Mouse (Mus musculus) hindbrain, postnatal 0 days (tissue): ENCODE results near the gene Cpa1. TPM values are rescaled to one million over a fixed set of nuclear protein-coding genes. Genes with fewer than 3 reads are reported as not detected.
A peak's percentile ranks its signal among the peaks of the same experiment; 100 is the strongest.

ENCODE experiments used
- ATAC-seq: fragments of 200-750 bp; cut with Nextera tagmentation; 2 replicates; pipeline ENCODE4 v1.8.0; 2017; ENCODE audit warnings: mild to moderate bottlenecking, moderate TSS enrichment, moderate library complexity
- DNase-seq: peaks from one replicate; pipeline ENCODE4 v3.0.0-alpha.2; 2015; ENCODE audit warnings: low spot score
- H3K27ac ChIP-seq: fragments of 300-500 bp; sonication (generic); 2 replicates; pipeline ENCODE4 v1.5.1; 2014; ENCODE audit warnings: mild to moderate bottlenecking
- H3K27me3 ChIP-seq: fragments of 300-500 bp; sonication (generic); 2 replicates; pipeline ENCODE4 v1.6.1; 2014; ENCODE audit warnings: low read length, mixed read lengths; ENCODE audit not compliant: insufficient read depth
- H3K36me3 ChIP-seq: fragments of 300-500 bp; sonication (generic); 2 replicates; pipeline ENCODE4 v1.6.1; 2014; ENCODE audit warnings: low read length, mixed read lengths; ENCODE audit not compliant: insufficient read depth
- H3K4me1 ChIP-seq: fragments of 300-500 bp; sonication (generic); 2 replicates; pipeline ENCODE4 v1.6.1; 2014; ENCODE audit warnings: antibody characterized with exemption, low read length, mixed read lengths; ENCODE audit not compliant: insufficient read depth
- H3K4me2 ChIP-seq: fragments of 300-500 bp; sonication (generic); 2 replicates; pipeline ENCODE4 v1.6.1; 2014; ENCODE audit warnings: low read depth, mild to moderate bottlenecking, low read length, moderate library complexity, mixed read lengths
- H3K4me3 ChIP-seq: fragments of 300-500 bp; sonication (generic); 2 replicates; pipeline ENCODE4 v1.5.1; 2014; ENCODE audit warnings: low read length
- H3K9ac ChIP-seq: fragments of 300-500 bp; sonication (generic); replicated peaks from 2 replicates; pipeline ENCODE4 v1.6.1; 2014; ENCODE audit warnings: mild to moderate bottlenecking, low read length, moderate library complexity, mixed read lengths
- H3K9me3 ChIP-seq: fragments of 300-500 bp; sonication (generic); 2 replicates; pipeline ENCODE4 v1.6.1; 2016; ENCODE audit warnings: low read length, mixed read lengths
- CTCF ChIP-seq: IDR thresholded peaks from 2 replicates; pipeline ENCODE4 v1.5.1; 2016; ENCODE audit warnings: antibody characterized with exemption, control low read depth, low read depth
- WGBS: fragments of 180-500 bp; shearing (Covaris S2); extraction: QIAGEN DNeasy Blood & Tissue Kit; methylation state at CpG from one replicate; pipeline ENCODE4 v1.1.7; 2014; 5-methylcytosine and 5-hydroxymethylcytosine counted together
- polyA plus RNA-seq: library from polyadenylated mRNA; unstranded; fragments of >200 nt; fragmentation: Nextera tagmentation; extraction: Ambion mirVana; gene quantifications from 2 replicates; pipeline ENCODE4 v1.2.1, GENCODE M21; 2015
- total RNA-seq: library from RNA; depleted of rRNA; stranded (reverse); fragments of >200 nt; gene quantifications from 2 replicates; pipeline ENCODE4 v1.2.3, GENCODE M21; 2014

The Cpa1 gene
- total and polyA plus RNA-seq, 2 experiments from 2014 or later: 0.68 to 0.84 TPM

- DNase-seq: no peak
- TF ChIP-seq CTCF: no peak
- Histone ChIP-seq H3K9me3 (no peaks in the 10 kb centered on the region), H3K36me3 (no peaks in the 10 kb centered on the region), H3K27me3 (no peaks in the 10 kb centered on the region), H3K4me2 (no peak overlapping the region), H3K9ac (no peak overlapping the region), H3K4me3 (no peak overlapping the region), H3K4me1 (peaks cover 14% of the 10 kb centered on the region), H3K27ac (peak overlapping the region; percentile 27; the same call in 1 of the 2 replicates)
- 74% methylated on average over 6 of the region's 6 CpGs for WGBS
- ATAC-seq: no peak
Measured at GRCm38 (mm10) chr6:30653518-30653917, 14.5 kb downstream of the Cpa1 start.

GRCm38 (mm10) chr6:30654402-30654859 is 15.4 kb downstream of the Cpa1 start:
- 29% methylated on average over 6 of the region's 6 CpGs for WGBS
- peak overlapping the region; percentile 67; the same call in 1 of the 2 replicates for H3K27ac ChIP-seq
- DNase-seq (peak; percentile 37), ATAC-seq (0 out of 2 replicates have a peak, but pooled peaks have one; percentile 41)
- no peaks in the 10 kb centered on the region for H3K36me3 ChIP-seq
- H3K27me3 ChIP-seq: no peaks in the 10 kb centered on the region
- no peak overlapping the region for H3K4me3 ChIP-seq
- no peak for TF ChIP-seq CTCF
- H3K9ac ChIP-seq: no peak overlapping the region
- H3K4me1 ChIP-seq: peaks cover 10% of the 10 kb centered on the region
- H3K9me3 ChIP-seq: no peaks in the 10 kb centered on the region
- no peak overlapping the region for H3K4me2 ChIP-seq

- no peak for DNase-seq
- Histone ChIP-seq H3K9me3 (no peaks in the 10 kb centered on the region), H3K27me3 (no peaks in the 10 kb centered on the region), H3K4me3 (no peak overlapping the region), H3K27ac (peak overlapping the region; percentile 67; the same call in 1 of the 2 replicates), H3K4me2 (no peak overlapping the region), H3K4me1 (peaks cover 5% of the 10 kb centered on the region; the same call in 1 of the 2 replicates), H3K9ac (no peak overlapping the region), H3K36me3 (no peaks in the 10 kb centered on the region)
- ATAC-seq: no peak
- TF ChIP-seq CTCF: no peak
- 66% methylated on average over 3 of the region's 3 CpGs for WGBS
Measured at GRCm38 (mm10) chr6:30654932-30655331, 15.9 kb downstream of the Cpa1 start.

GRCm38 (mm10) chr6:30657279-30657678 is 18.3 kb downstream of the Cpa1 start:
- no peak overlapping the region for H3K4me3 ChIP-seq
- ATAC-seq (no peak), DNase-seq (no peak)
- H3K9me3 ChIP-seq: no peaks in the 10 kb centered on the region
- TF ChIP-seq CTCF: no peak
- peaks cover 5% of the 10 kb centered on the region; the same call in 1 of the 2 replicates for H3K4me1 ChIP-seq
- no peaks in the 10 kb centered on the region for H3K27me3 ChIP-seq
- no peaks in the 10 kb centered on the region for H3K36me3 ChIP-seq
- no peak overlapping the region for H3K27ac ChIP-seq
- no peak overlapping the region for H3K4me2 ChIP-seq
- WGBS: 92% methylated on average over 12 of the region's 12 CpGs
- no peak overlapping the region for H3K9ac ChIP-seq

- no peaks in the 10 kb centered on the region for H3K36me3 ChIP-seq
- no peak for ATAC-seq
- no peak overlapping the region for H3K27ac ChIP-seq
- no peaks in the 10 kb centered on the region for H3K9me3 ChIP-seq
- 67% methylated on average over 9 of the region's 9 CpGs for WGBS
- DNase-seq: no peak
- no peaks in the 10 kb centered on the region for H3K27me3 ChIP-seq
- H3K4me3 ChIP-seq: no peak overlapping the region
- H3K4me1 ChIP-seq: peaks cover 5% of the 10 kb centered on the region; the same call in 1 of the 2 replicates
- no peak overlapping the region for H3K4me2 ChIP-seq
- no peak for TF ChIP-seq CTCF
- no peak overlapping the region for H3K9ac ChIP-seq
Measured at GRCm38 (mm10) chr6:30658619-30659018, 19.6 kb downstream of the Cpa1 start.

- no peak for DNase-seq
- no peak for TF ChIP-seq CTCF
- Histone ChIP-seq H3K9ac (no peak overlapping the region), H3K9me3 (no peaks in the 10 kb centered on the region), H3K4me2 (no peak overlapping the region), H3K27me3 (no peaks in the 10 kb centered on the region), H3K36me3 (no peaks in the 10 kb centered on the region), H3K27ac (no peak overlapping the region), H3K4me1 (no peaks in the 10 kb centered on the region), H3K4me3 (no peak overlapping the region)
- 31% methylated on average over 6 of the region's 6 CpGs for WGBS
- ATAC-seq: no peak
Measured at GRCm38 (mm10) chr6:30664776-30665175, 25.8 kb downstream of the Cpa1 start.

- no peaks in the 10 kb centered on the region for H3K27me3 ChIP-seq
- ATAC-seq (no peak), DNase-seq (no peak)
- no peaks in the 10 kb centered on the region for H3K4me1 ChIP-seq
- no peak overlapping the region for H3K27ac ChIP-seq
- no peak overlapping the region for H3K9ac ChIP-seq
- no peaks in the 10 kb centered on the region for H3K36me3 ChIP-seq
- 66% methylated on average over 4 of the region's 4 CpGs for WGBS
- no peak overlapping the region for H3K4me3 ChIP-seq
- H3K9me3 ChIP-seq: no peaks in the 10 kb centered on the region
- no peak for TF ChIP-seq CTCF
- H3K4me2 ChIP-seq: no peak overlapping the region
Measured at GRCm38 (mm10) chr6:30665296-30665695, 26.3 kb downstream of the Cpa1 start.
